Mouse (Mus musculus) cerebellum, postnatal 4 days (tissue): ENCODE data around the gene Cry2.

Experiments used
- DNase-seq, 2 experiments: peaks; one replicate each; pipeline ENCODE4 v3.0.0; 2022; ENCODE audit warnings: low spot score in 2 of 2, mixed read lengths in 1 of 2

Cry2 gene

GRCm38 (mm10) chr2:92370821-92371805 is 62.7 kb downstream of the Cry2 start:
- no peak for DNase-seq

DNA sequence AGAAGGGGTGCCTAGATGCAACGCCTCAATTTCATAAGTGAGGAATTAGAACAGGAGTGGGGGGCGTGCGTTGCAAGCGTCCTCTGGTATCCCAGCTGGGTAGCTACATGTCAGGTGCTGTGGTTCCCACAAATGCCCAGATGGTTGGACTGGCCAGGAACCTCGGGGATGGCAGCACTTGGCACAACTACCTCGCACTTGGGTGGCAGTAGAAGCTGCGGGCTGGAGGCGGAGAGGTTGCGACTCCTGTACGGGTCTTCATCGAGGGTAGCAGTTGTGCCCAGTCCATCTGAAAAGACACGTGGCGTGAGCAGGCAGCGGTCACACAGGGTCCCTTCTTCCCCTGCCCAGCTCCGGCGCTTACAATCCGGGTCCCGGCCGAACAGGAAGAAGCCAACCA is 63.5 kb downstream of the Cry2 start:
- DNase-seq = no peak

DNA sequence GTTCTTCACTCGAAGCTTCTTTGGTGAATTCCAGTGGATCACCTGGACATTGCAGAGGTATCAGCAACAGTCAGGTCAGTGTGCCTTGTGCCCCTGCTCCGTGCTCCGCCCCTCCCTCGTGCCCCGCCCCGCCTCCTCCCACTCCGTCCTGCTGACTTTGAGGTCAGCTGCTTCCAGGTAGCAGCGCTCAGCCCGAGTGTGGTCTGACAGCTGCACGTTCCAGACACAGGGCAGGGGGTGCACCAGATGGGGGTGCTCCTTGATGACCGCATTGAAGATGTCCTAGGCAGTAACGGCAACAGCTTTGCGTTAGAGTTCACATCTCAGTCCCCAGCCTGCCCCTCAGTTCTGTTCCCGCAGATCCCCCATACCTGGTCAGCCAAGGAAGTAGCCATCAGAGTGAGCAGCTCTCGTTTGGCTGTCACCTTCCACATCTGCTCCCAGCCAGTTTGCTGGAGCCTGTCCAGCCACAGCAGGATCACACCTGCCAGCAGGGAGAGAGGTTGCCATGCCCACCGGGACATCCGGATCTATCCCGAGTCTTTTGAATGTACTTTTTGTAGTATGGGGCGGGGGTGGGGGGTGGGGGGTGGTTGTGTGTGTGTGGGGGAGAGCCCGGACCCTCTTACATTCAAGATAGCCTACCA is 66.3 kb downstream of the Cry2 start:
- no peak for DNase-seq

DNA sequence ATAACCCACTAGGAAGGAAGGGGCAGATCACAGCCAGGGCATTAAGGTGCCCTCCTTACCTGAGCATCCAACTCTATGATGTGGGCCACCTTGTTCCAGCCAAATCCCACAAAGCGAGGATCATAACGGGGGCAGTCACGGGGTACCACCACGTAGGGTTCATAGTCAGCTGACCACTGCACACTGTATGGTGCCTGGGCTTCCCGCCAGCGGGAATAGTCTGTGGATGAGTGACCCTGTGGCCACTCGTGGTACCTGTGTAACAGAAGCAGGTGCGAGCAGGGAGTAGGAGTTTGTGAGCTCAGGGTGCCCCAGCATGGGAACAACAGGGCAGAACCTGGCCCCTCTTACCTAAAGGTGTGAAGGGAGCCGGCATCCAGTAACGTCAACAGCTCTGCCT is 68.3 kb downstream of the Cry2 start:
- no peak for DNase-seq

DNA sequence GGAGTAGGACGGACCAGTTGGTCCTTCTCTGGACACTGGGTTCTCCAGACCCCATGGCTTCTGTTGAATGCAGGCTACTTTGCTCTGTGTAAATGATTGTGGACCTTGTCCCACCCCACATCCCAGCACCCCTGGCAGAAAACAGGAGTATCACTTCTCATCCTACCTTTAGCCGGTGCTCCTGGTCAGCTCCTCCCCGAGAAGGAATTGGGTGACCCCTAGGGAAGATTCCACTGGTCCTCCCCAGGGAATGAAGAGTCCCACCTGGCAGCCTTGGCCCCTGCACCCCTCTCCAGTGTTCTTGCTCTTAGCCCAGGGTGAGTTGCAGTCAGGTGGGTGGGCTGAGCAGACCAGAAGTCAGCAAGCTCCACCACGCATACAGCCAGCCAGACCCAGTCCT is 69.8 kb downstream of the Cry2 start:
- no peak for DNase-seq

DNA sequence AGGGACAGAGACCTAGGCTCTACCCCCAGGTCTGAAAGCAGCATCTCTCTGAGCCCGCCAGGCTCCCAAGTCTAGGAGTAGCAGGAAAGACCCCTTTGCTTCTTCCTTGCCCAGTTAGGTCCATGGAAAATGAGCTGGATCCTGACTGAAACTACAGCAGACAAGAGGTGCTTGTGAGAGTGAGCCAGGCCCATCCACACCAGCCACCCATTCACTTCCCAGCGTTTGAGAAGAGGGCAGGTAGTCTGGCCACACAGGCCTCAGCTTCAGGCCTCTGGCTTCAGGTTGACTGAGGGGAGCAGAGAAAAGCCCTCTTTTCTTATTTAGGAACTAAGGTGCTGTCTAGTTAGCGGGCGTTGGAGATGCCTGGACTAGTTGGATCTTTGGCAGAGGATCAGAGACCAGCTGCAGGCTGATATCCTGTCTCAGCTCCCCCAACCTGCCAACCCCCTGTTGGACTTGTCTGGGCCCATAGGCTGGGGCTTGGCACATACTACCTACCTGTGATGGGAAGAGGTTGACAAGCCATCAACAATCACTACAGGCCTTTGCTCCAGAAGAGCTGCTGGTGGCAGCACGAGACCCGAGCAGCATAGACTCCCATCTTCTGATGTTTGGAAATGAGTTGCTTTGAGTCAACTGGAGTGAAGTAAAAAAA is 71.1 kb downstream of the Cry2 start:
- no peak for DNase-seq

DNA sequence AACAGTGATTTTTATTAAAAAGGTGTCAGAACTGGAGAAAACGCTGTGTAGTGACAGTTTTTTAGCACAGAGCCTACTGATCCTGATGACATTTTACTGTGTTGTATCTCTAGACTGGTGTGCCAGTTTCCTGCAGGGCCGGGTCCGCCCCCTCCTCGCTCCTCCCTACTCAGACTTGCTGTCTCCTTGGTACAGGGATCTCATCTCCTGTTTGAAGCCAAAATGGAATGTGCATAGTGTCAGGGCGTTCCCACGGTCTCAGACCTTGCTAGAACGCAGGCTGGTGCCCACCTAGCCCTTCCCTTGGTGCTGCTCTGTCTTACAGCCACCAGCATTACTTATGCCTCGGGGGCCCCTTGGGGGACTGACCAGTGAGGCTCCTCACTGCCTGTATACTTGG is 72.0 kb downstream of the Cry2 start:
- DNase-seq = peak in 1 of 2 experiments; percentile 17

DNA sequence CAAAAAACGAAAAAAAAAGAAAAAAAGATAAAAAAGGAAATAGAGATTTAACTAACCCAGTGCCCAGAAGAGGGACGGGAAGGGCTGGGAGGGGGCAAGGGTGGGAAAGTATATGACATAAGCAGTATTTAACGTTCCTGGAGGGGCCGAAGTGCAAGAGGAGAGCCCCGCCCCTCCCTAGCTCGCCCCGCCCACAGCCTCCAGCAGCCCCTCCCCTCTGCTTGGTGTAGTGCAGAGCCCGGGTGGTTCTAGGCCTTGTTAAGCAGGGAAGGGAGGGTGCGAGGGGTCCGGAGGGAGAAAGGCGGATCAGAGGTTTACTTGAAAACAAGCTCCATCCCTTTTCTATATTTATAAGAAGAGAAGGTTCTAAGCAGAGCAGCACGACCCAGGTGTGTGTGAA is 73.0 kb downstream of the Cry2 start:
- no peak for DNase-seq

DNA sequence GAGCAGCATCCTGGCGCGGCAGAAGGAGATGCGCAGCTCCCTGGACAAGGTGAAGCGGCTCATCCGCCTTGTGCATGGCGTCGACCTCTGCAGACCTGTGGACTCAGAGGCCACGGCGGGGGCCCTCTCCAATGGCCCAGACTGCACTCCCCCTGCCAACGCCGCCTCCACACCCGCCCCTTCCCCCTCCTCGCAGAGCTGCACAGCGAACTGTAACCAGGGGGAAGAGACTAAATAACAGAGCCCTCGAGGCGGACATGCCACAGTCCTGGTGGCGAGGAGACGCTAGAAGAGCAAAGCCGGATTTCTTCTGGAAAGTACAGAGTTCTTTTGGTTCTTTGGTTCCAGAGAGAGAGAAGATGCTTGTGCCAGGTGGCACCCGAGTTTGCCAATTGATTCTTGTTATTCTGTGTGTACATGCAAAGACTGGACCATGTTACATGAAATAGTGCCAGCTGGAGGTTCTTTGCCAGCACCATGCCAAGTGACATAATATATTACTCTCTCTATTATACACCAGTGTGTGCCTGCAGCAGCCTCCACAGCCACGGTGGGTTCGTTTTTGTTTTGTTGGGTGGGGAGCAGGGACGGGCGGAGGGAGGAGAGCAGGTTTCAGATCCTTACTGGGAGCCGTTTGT is 73.5 kb downstream of the Cry2 start:
- peak in 1 of 2 experiments; percentile 41 for DNase-seq

DNA sequence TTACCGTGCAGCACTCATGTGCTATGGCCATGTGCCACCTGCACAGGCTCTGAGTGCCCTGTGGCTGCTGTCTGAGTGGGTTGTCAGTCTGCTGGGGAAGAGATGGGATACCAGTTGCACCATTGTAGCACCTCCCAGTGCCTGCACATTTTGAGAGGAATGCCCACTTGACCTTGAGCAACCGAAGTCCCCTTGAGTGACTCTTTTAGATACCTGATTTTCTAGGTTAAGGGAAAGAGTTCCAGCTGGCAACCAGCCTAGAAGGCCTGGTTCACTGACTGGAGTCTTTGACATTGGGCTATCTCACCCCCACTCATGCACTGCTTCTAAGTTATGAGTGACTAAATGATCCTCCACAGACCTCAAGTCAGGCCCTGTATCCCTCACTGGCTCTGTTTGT is 74.5 kb downstream of the Cry2 start:
- no peak for DNase-seq

DNA sequence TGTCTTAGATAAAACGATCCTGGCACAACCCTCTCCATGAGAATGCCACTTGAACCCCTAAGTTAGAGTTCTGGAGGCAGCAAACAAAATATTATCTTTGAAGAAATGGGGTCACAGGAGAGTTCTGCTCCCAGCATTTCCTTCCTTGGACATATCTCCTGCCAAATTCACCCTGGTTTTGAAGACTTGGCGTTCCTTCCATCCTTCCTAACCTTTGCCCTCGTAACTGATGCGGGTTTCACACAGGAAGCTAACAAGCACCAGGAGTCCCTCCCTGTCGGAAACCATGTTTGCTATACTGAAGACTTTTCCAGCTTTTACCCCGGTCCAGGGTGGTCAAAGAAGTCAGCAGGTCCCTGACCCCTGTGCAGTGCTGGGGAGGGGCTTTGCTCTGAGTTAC is 79.6 kb downstream of the Cry2 start:
- no peak for DNase-seq
